Mouse (Mus musculus) cerebellum, adult 18-20 months (tissue): ENCODE data around the gene Flt1.
A peak's percentile ranks its signal among the peaks of the same experiment; 100 is the strongest.
"Not testable (repeated sequence)": the region's sequence is repeated elsewhere in the genome, so short reads cannot be mapped to it uniquely, and the experiment has no call there.

Experiments
- DNase-seq, 2 experiments: peaks; one replicate each; pipeline ENCODE4 v3.0.0; 2021

The Flt1 gene

DNA sequence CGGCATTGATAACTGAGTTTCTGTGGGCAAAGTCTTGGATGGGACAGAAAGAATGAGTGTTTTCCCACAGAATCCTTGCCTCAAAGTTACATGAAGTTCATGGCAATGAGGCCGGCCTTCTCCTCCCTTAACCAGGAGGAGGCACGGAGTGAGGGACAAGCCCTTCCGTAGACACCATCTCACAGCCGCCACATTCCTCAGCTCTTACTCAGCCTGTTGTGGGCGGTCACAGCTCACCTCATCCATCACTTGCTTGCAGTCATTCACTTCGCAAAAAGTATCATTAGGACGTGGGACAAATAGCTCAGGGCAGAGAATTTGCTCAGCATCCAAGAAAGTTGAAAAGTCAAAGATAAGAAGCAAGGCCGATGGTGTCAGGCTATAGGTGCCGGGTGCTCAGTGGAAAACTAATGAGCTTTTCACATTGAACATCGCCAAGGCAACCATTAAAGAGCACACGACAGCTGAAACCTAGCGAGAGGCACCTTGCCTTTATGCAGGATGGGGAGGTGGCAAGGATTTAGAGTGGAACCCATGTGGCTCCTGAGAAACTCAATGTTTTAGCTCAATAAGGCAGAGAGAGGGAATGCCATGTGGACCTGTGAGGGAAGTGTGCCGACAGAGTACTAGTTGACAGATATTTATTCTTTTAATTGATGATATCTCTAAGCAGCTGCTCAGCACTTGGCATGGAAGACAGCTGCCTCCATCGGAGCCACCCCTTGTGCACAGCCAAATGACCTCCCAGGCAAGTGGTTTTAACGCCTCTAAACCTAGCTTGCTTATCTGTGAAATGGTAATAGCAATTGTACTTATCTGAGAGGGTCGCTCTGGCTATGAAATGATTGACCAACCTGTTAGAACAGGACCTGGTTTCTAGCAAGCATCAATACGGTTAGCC lies 124.1 kb downstream of the Flt1 start:
- DNase-seq, result no peak

GRCm38 (mm10) chr5:147597825-147598224 lies 128.0 kb downstream of the Flt1 start:
- DNase-seq, result peak; percentile 16 to 18

DNA sequence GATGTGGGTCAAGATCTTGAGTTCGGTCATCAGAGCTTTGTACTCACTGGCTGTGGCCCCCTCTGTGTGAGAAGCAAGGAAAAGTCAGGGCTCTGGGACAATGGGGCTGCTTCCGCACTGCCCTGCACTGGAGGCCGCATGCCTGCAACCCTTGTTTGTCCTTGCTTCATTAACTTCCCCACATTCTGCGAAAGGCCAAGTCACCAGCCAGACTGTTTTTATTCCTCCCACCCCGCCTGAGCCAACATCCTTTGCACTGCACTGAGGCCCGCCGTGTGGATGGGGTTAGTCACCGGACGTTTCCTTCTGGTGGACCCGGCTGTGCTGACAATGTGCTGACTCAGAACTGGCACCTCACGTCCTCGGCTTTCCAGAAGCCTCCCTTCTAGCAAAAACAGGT lies 136.0 kb downstream of the Flt1 start:
- peak; percentile 18 to 21 for DNase-seq

- DNase-seq, result no peak
These were observed 140.7 kb downstream of the Flt1 start for GRCm38 (mm10) chr5:147585070-147585469.

DNA sequence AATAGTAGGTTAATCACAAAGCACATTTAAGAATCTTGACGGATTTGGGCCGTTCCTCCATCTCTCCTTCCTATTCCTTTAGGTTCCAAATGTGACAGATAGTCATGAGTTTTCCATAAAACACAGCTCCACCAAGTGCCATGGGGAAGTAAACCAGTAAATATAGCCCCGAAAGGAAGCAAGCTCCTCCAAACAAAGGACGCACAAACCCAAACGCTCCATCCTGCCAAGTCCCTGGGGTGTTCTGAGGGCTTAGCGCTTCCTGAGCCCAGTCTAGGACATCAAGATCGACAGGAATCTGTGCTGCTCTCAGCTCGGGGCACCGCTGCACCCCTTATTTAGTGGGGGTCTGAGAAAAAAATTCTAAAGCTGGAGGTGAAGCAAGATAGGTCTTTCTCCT lies 141.2 kb downstream of the Flt1 start:
- DNase-seq, result no peak

- peak; percentile 72 to 76 for DNase-seq
These were observed 142.0 kb downstream of the Flt1 start for GRCm38 (mm10) chr5:147583702-147584298.

- no peak for DNase-seq
These were observed 145.6 kb downstream of the Flt1 start for GRCm38 (mm10) chr5:147580181-147580580.

GRCm38 (mm10) chr5:147579691-147580090 lies 146.1 kb downstream of the Flt1 start:
- no peak for DNase-seq

DNA sequence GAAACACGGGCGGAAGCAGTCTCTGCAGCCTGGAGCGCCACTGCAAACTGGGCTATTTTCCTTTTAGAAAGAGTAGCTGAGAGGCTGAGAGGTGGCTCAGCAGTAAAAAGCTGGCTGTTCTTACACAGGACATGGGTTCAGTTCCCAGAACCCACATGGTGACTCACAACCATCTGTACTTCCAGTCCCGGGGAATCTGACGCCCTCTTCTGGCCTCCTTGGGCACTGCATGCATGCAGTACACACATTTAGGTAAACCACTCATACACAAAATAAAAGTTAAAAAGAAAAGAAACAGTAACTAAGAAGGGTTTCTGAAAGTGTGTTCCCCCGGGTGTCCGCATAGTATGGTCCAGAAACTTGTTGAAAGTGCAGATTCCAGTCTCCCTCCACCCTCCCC lies 146.7 kb downstream of the Flt1 start:
- DNase-seq, result no peak

- DNase-seq, result no peak
These were observed 148.8 kb downstream of the Flt1 start for GRCm38 (mm10) chr5:147577003-147577402.

- no peak for DNase-seq
These were observed 151.3 kb downstream of the Flt1 start for GRCm38 (mm10) chr5:147574517-147574916.

GRCm38 (mm10) chr5:147573555-147573954 lies 152.3 kb downstream of the Flt1 start:
- no peak for DNase-seq

DNA sequence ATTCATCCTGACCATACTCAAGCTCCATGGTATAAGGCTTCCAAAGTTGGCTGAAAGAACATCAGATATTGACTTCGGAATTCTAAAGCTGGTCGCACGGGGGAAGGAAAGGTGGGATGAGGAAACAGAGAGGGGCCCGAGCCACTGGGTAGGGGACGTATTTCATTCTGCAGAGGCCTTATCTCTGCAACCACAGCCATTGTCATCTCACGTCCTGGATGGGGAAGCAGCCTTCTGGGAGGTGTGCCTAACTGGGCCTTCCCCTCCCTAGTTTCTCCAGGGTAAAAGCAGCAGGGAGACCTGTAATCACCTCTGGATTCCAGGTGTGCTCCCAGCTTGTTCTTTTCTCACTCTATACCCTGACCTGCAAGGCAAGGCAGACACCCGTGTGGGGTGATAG lies 153.1 kb downstream of the Flt1 start:
- no peak for DNase-seq

- no peak for DNase-seq
These were observed 159.5 kb downstream of the Flt1 start for GRCm38 (mm10) chr5:147566335-147566734.

DNA sequence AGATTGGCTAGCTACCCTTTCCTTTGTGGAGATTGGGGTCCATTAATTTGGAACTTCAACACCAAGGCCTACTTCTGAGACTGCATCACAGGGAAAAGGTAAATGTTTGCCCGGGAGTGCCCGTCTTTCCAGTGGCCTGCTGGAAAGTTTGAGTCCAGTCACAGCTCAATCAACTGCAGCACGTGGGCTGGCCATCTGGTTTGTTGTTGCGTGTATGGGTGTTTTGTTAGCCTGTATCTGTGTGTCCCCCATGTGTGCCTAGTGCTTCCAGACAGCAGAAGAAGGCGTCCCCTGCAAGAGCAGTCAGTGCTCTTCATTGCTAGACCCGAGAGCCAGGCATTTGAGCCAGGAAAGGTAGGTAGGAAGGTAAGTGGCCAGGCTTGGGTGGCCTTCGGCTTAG lies 160.4 kb downstream of the Flt1 start:
- DNase-seq, result no peak

GRCm38 (mm10) chr5:147564140-147564590 lies 161.6 kb downstream of the Flt1 start:
- DNase-seq, result no peak

DNA sequence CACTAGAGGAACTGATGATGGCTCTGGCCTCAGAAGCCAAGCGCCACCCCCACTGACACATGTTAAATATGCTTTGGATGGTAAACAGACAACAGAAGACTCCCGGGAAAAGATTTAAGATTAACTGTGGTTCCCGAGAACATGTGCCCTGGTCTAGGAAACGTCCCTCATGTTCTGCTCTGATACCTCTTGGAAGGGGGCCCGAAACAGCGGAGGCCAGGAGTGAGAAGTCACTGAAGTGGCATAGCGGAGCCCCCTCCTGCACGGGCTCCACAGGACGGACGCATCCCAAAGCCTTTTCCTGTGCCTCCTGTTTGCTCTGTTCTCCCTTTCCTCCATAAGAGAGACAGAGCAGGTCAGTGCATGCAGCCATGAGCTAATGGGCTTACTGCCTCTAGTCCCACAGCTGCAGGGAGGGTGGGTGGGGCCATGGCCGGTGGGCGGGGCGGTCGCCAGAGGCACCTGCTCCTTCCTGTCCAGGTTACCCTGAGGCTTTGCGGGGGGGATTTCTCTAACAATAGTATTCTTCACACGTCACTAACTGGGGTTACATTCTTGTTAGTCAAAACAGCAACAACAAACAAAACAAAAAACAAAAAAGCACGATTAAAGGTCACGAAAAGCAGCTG lies 162.2 kb downstream of the Flt1 start:
- no peak for DNase-seq

GRCm38 (mm10) chr5:147557641-147558040 lies 168.2 kb downstream of the Flt1 start:
- DNase-seq, result not testable (repeated sequence)

DNA sequence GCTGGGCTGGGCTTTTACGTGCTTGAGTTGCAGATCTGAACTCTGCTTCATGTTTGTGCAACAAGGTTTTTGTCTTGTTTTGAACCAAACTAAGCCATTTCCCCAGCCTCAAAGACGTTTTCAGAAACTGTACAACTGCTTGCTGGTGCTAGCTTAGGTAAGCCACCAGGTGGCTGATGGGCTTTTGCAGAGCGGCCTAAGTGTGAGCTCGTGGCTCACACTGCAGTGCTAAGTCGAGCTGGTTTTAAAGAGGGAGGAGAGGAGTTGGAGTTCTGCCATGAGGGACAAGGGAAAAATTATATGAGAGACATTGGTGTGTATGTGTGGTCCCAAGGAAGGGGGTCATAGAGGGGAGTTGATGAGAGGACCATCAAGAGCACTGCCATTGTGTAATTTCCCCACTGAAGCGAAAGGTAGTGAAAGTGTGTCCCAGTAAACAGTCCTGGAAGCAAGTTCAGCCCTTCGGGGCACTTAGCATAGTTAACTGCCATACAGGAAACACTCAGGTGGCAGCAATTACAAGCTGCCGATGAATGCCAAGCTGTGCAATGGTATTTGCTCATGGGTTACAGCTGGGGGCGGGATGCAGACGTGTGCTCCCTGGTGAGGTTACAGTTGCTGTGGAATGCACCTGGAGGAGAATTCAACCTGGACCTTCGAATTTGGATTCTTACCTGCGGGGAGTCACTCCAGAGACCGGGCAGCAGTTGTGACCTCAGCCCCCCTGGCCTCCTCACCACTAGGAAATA lies 173.8 kb downstream of the Flt1 start:
- DNase-seq, result no peak

DNA sequence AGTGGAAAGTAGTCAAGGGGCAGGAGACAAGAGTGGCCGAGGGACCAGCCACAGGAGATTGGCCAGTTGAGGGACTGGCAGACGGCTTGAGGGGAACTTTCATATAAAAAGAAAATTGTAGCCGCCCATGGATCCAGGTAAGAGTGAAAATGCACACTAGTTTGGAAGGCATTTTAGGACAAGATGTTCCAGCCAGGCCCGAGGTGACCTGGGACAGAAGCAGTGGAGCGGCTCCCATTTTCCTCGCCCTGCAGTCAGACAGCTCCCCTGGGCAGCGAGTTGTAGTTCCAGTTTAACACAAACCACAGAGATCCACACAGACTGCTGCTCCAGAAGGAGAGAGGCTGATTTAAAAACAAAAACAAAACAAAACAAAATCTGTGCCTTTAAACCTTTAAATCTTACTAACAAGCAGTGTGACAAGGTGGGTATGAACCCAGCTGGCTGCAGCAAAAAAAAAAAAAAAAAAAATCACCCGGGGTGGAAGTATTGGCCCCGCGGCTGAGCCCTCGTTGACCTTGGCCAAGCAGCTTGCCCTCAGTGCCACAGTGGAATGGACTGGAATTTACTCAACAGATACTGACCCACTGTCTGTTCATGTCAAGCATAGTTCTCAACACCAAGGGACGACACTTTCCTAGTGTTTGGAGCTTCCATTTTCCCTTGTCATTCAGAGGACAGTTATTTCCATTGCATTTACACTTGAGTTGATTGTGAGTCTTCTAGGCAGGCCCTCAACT lies 176.6 kb downstream of the Flt1 start:
- DNase-seq, result no peak

DNA sequence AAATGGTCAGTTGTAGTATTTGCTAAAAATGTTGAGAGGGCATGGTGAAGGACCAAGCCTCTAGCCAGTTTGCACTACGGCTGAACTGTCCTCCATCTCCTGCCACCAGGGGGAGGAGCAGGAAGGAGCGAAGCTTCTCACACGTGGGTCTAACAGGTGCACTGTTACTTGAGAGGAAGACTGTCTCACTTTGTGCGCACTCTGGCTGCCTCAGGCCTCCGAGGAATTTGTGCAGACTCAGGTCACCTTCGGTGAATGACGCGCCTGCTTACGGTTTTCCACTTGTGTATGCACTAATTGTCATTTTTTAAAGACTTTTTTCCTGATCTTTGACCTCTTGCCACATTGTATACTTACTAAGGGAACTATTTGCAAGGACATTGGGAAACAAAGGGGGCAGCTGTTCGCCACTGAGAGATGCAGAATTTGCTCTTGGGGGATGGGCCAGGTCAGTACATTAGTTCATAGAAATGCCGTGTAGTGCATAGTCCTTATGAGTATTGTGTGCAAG lies 180.0 kb downstream of the Flt1 start:
- peak in 1 of 2 experiments; percentile 39 for DNase-seq

GRCm38 (mm10) chr5:147542291-147542690 lies 183.5 kb downstream of the Flt1 start:
- DNase-seq, result no peak
